ENCODE assay signal across 15 mouse cellular contexts in genomic region chr1:168228756-168229526, GRCm38 (mm10).
DNase-seq lines count a peak whose midpoint lies in the region; ATAC-seq and TF ChIP-seq lines count a peak whose summit lies in the region.
"Had no signal": no experiment of that assay in that cellular context is flagged by ENCODE, and none has a peak within 500 bp of the region (broad histone marks: within the 10 kb centered on the region; RNA-seq: fewer than 3 reads in every experiment).

No protein-coding gene starts in this region.

- no peak overlapping the region for H3K4me3 ChIP-seq in forebrain, embryonic 12.5 days (replicated peaks)
- no peak overlapping the region for H3K4me3 ChIP-seq in forebrain, postnatal 0 days (ENCODE audit: low read depth, low read length)
- H3K4me3 ChIP-seq in hindbrain, embryonic 13.5 days: no peak overlapping the region
- no peak overlapping the region for H3K4me3 ChIP-seq in hindbrain, embryonic 10.5 days
- H3K4me3 ChIP-seq: limb, embryonic 13.5 days; neural tube, embryonic 12.5 days had no signal

- WGBS in forebrain, embryonic 12.5 days: 73% methylated on average over 6 of the region's 6 CpGs
- WGBS in forebrain, postnatal 0 days: 63% methylated on average over 6 of the region's 6 CpGs
- 81% methylated on average over 6 of the region's 6 CpGs for WGBS in hindbrain, embryonic 13.5 days
- WGBS in hindbrain, embryonic 10.5 days: 86% methylated on average over 6 of the region's 6 CpGs

- H3K4me1 ChIP-seq in forebrain, embryonic 12.5 days: peaks cover 53% of the 10 kb centered on the region
- H3K4me1 ChIP-seq in forebrain, postnatal 0 days (ENCODE audit: insufficient read depth): peaks cover 15% of the 10 kb centered on the region
- peaks cover 56% of the 10 kb centered on the region for H3K4me1 ChIP-seq in hindbrain, embryonic 13.5 days (replicated peaks)
- peaks cover 35% of the 10 kb centered on the region for H3K4me1 ChIP-seq in hindbrain, embryonic 10.5 days (replicated peaks)

- H3K27me3 ChIP-seq in forebrain, embryonic 12.5 days: no peaks in the 10 kb centered on the region
- H3K27me3 ChIP-seq in forebrain, postnatal 0 days (ENCODE audit: insufficient read depth, low read length): no peaks in the 10 kb centered on the region
- no peaks in the 10 kb centered on the region for H3K27me3 ChIP-seq in hindbrain, embryonic 13.5 days
- no peaks in the 10 kb centered on the region for H3K27me3 ChIP-seq in hindbrain, embryonic 10.5 days (ENCODE audit: insufficient read depth, poor library complexity, severe bottlenecking)
- H3K27me3 ChIP-seq: neural tube, embryonic 12.5 days had no signal

- ATAC-seq in forebrain, embryonic 12.5 days (ENCODE audit: low FRiP score): no peak
- ATAC-seq in forebrain, postnatal 0 days: no peak
- ATAC-seq in hindbrain, embryonic 13.5 days (ENCODE audit: low FRiP score): no peak
- ATAC-seq in frontal cortex, adult (ENCODE audit: low TSS enrichment): no peak

- H3K27ac ChIP-seq in forebrain, embryonic 12.5 days: 0 out of 2 replicates have a peak overlapping the region, but pooled peaks have one; percentile 19
- no peak overlapping the region for H3K27ac ChIP-seq in forebrain, postnatal 0 days (ENCODE audit: low read depth, low read length)
- peak overlapping the region; percentile 8; the same call in 1 of the 2 replicates for H3K27ac ChIP-seq in hindbrain, embryonic 13.5 days
- H3K27ac ChIP-seq in hindbrain, embryonic 10.5 days: no peak overlapping the region
- H3K27ac ChIP-seq: neural tube, embryonic 12.5 days had no signal

- no peak for DNase-seq in forebrain, postnatal 0 days
- no peak for DNase-seq in hindbrain, embryonic 10.5 days (ENCODE audit: low spot score)
- peak; percentile 85 for DNase-seq in 3T3-L1 (ENCODE audit: low read depth, low spot score)
- DNase-seq in fibroblast of lung, adult 2 months (ENCODE audit: low read depth): peak; percentile 77
- DNase-seq in yolk sac, embryonic 10.5 days (ENCODE audit: low spot score): no peak
- DNase-seq: adrenal gland, adult 2 months; cerebellum, postnatal 10 days; embryo, embryonic 11 days; gastrocnemius, postnatal 25 days; right cerebral cortex, postnatal 25 days had no signal

- TF ChIP-seq CTCF in forebrain, postnatal 0 days (IDR thresholded peaks at IDR 0.05; ENCODE audit: low read depth): no peak

- no peak overlapping the region for H3K4me2 ChIP-seq in forebrain, embryonic 12.5 days
- H3K4me2 ChIP-seq in forebrain, postnatal 0 days (ENCODE audit: low read depth): no peak overlapping the region
- no peak overlapping the region for H3K4me2 ChIP-seq in hindbrain, embryonic 13.5 days
- H3K4me2 ChIP-seq: neural tube, embryonic 12.5 days had no signal

- no peaks in the 10 kb centered on the region for H3K9me3 ChIP-seq in forebrain, embryonic 12.5 days
- H3K9me3 ChIP-seq in forebrain, postnatal 0 days (ENCODE audit: low read length): no peaks in the 10 kb centered on the region
- no peaks in the 10 kb centered on the region for H3K9me3 ChIP-seq in hindbrain, embryonic 13.5 days
- H3K9me3 ChIP-seq in hindbrain, embryonic 10.5 days: no peaks in the 10 kb centered on the region
- H3K9me3 ChIP-seq: limb, embryonic 13.5 days; neural tube, embryonic 12.5 days had no signal

- H3K36me3 ChIP-seq in forebrain, embryonic 12.5 days (replicated peaks): peaks cover 3% of the 10 kb centered on the region; the same call in 1 of the 2 replicates
- no peaks in the 10 kb centered on the region for H3K36me3 ChIP-seq in forebrain, postnatal 0 days (ENCODE audit: insufficient read depth)
- no peaks in the 10 kb centered on the region for H3K36me3 ChIP-seq in hindbrain, embryonic 13.5 days
- H3K36me3 ChIP-seq in hindbrain, embryonic 10.5 days: 0 out of 2 replicates have a peak, but pooled peaks cover 7% of the 10 kb centered on the region
- H3K36me3 ChIP-seq: limb, embryonic 13.5 days; neural tube, embryonic 12.5 days had no signal

- H3K9ac ChIP-seq in forebrain, embryonic 12.5 days: no peak overlapping the region
- H3K9ac ChIP-seq in forebrain, postnatal 0 days: no peak overlapping the region
- no peak overlapping the region for H3K9ac ChIP-seq in hindbrain, embryonic 13.5 days
- H3K9ac ChIP-seq: limb, embryonic 13.5 days; neural tube, embryonic 12.5 days had no signal

Comparison
In these comparisons a context has a peak if more than half of its experiments do, and no peak if none do; other contexts are left out.
1. H3K27ac ChIP-seq: peak in forebrain, embryonic 12.5 days (single experiment) and hindbrain, embryonic 13.5 days (single experiment); none in forebrain, postnatal 0 days (single experiment) and hindbrain, embryonic 10.5 days (single experiment).
2. DNase-seq: peak in 3T3-L1 (single experiment) and fibroblast of lung, adult 2 months (single experiment); none in forebrain, postnatal 0 days (single experiment), hindbrain, embryonic 10.5 days (single experiment) and yolk sac, embryonic 10.5 days (single experiment).